Mouse (Mus musculus): ENCODE data around the gene Afmid. TPM values are rescaled to one million over a fixed set of nuclear protein-coding genes. Genes with fewer than 3 reads are reported as not detected.

The Afmid gene
- polyA plus RNA-seq, 1 experiment from 2014 or later: 17.5 TPM

DNA sequence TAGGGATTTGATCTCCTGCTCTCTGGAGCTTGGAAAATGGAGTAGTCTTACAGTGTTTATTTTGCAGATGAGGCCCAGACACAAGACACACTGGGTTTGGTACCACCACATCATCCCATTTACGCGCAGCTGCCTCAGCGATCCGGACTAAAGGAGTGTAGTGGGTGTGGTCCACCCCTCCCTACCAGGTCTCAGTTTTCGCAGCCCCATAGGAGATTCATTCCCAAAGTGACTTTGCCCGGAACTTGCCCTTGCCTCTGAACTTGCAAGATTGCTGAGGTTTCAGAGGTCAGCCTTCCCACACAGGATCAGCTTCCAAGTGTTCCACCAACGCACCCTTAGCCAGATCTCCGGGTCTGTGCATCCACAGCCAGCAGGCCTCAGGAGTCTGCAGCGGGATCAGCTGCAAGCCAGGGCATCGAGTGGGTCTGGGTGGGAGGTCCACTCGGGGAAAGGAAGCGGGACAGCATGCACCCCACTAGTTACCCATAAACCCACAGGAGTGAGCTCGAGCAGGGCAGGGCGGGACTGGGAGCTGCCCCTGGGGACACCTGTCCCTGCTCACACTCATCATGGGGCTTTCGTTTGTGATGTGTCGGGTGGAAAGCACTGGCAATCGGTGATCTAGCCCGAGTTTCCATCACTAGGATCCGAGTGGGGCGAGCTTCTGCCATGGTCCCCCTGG lies 62.6 kb downstream of the Afmid start:
- Histone ChIP-seq H3K9me3 (replicated peaks; ENCODE audit: control insufficient read depth, low read length) (no peaks in the 10 kb centered on the region), H3K4me1 (ENCODE audit: control insufficient read depth, insufficient read depth, low read length) (peaks cover 23% of the 10 kb centered on the region), H3K36me3 (ENCODE audit: control insufficient read depth, insufficient read depth) (no peaks in the 10 kb centered on the region), H3K9ac (ENCODE audit: low read length) (peak overlapping the region; percentile 25), H3K4me2 (ENCODE audit: low read depth, low read length) (peak overlapping the region; percentile 43; the same call in 1 of the 2 replicates), H3K27ac (ENCODE audit: low read length) (no peak overlapping the region), H3K4me3 (ENCODE audit: low read length) (no peak overlapping the region), H3K27me3 (ENCODE audit: control insufficient read depth, insufficient read depth, low read length) (0 out of 2 replicates have a peak, but pooled peaks cover 2% of the 10 kb centered on the region)
- WGBS: 45% methylated on average over 20 of the region's 20 CpGs
- ATAC-seq (replicated peaks; ENCODE audit: extremely low read depth, insufficient read depth, low FRiP score): no peak

DNA sequence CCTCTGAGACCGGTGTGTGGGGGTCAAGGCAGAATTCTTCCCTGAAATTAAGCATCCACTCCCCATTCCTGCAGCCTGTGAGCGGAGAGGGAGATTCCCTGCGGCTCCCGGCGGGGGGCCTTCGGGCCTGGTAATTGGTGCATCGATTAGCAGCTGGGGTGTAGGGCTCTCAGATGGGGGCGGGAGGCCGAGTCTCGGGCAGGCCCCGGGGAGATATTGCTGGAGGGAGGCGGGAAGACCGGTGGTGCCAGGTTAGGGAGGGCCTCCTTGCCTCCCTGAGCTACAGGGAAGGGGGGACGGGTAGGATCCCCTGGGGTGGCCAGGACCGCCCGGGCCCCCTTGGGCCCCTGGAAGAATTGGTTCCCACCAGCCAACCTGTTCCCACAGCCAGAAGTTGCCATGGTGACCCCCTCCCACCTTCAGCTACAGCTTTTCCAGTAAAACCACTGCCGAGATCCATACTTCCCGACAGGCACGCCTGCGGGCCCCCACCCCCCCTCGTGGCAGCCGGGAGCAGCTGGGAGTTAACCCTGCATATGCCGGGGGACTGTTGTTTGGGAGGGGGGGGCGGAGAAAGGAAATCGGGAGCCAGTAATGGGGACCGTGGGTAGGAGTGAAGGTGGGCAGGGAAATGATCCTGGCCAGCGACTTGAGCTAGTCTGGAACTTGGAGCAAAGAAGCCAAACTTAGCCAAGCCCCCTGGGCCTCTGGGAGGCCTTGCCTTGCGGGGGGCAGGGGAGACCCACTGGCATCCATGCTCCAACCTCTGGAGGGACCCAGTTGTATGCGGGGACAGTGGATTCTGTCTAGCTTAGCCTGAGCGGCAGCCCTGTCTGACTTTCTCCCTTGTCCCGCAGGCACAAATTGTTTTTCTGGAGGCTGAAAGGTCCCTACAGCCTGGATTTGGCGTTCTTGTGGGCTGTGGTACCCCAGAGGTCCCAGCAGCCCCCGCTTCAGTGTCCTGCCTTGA lies 63.4 kb downstream of the Afmid start:
- 16% methylated on average over 33 of the region's 33 CpGs for WGBS
- no peak; the same call in 1 of the 2 replicates for ATAC-seq (replicated peaks; ENCODE audit: extremely low read depth, insufficient read depth, low FRiP score)
- peaks cover 23% of the 10 kb centered on the region for H3K4me1 ChIP-seq (ENCODE audit: control insufficient read depth, insufficient read depth, low read length)

More for the DNA sequence above, 63.4 kb downstream of the Afmid start:
- H3K4me3 ChIP-seq (ENCODE audit: low read length): peak overlapping the region; percentile 3; the same call in 1 of the 2 replicates
- H3K9me3 ChIP-seq (replicated peaks; ENCODE audit: control insufficient read depth, low read length): no peaks in the 10 kb centered on the region
- H3K27me3 ChIP-seq (ENCODE audit: control insufficient read depth, insufficient read depth, low read length): 0 out of 2 replicates have a peak, but pooled peaks cover 2% of the 10 kb centered on the region
- no peaks in the 10 kb centered on the region for H3K36me3 ChIP-seq (ENCODE audit: control insufficient read depth, insufficient read depth)
- H3K4me2 ChIP-seq (ENCODE audit: low read depth, low read length): peak overlapping the region; percentile 43
- H3K27ac ChIP-seq (ENCODE audit: low read length): no peak overlapping the region; the same call in 1 of the 2 replicates
- H3K9ac ChIP-seq (ENCODE audit: low read length): peak overlapping the region; percentile 30

Other genes starting within 250 kb of the Afmid start
- gene Tnrc6c, start 171.6 kb upstream of the Afmid start, polyA plus RNA-seq (2015; fragmentation: Nextera tagmentation; extraction: Ambion mirVana): 6.1 and 6.5 TPM in 2 replicates
- gene Tmc8, start 43.8 kb upstream of the Afmid start, polyA plus RNA-seq (2015; fragmentation: Nextera tagmentation; extraction: Ambion mirVana): 4.1 and 6.0 TPM in 2 replicates
- gene Tmc6, start 43.7 kb upstream of the Afmid start, polyA plus RNA-seq (2015; fragmentation: Nextera tagmentation; extraction: Ambion mirVana): 28.4 and 30.8 TPM in 2 replicates
- 0.32 and 0.39 TPM in 2 replicates for gene 6030468B19Rik, start 28.3 kb upstream of the Afmid start, polyA plus RNA-seq (2015; fragmentation: Nextera tagmentation; extraction: Ambion mirVana)
- 0.92 and 2.4 TPM in 2 replicates for gene Gm20708, start 16.3 kb upstream of the Afmid start, polyA plus RNA-seq (2015; fragmentation: Nextera tagmentation; extraction: Ambion mirVana)
- 111 and 133 TPM in 2 replicates for gene Syngr2, start 16.3 kb upstream of the Afmid start, polyA plus RNA-seq (2015; fragmentation: Nextera tagmentation; extraction: Ambion mirVana)
- 108 and 114 TPM in 2 replicates for gene Tk1, start 168 bp downstream of the Afmid start, polyA plus RNA-seq (2015; fragmentation: Nextera tagmentation; extraction: Ambion mirVana)
- 228 and 244 TPM in 2 replicates for gene Birc5, start 23.3 kb downstream of the Afmid start, polyA plus RNA-seq (2015; fragmentation: Nextera tagmentation; extraction: Ambion mirVana)
- not detected in 2 replicates for gene Tmem235, start 34.8 kb downstream of the Afmid start, polyA plus RNA-seq (2015; fragmentation: Nextera tagmentation; extraction: Ambion mirVana)
- 6.5 and 7.4 TPM in 2 replicates for gene Tha1, start 47.6 kb downstream of the Afmid start, polyA plus RNA-seq (2015; fragmentation: Nextera tagmentation; extraction: Ambion mirVana)
- gene Socs3, start 144.1 kb downstream of the Afmid start, polyA plus RNA-seq (2015; fragmentation: Nextera tagmentation; extraction: Ambion mirVana): 7.2 and 8.2 TPM in 2 replicates
- 26.9 and 28.9 TPM in 2 replicates for gene Pgs1, start 160.4 kb downstream of the Afmid start, polyA plus RNA-seq (2015; fragmentation: Nextera tagmentation; extraction: Ambion mirVana)